Mouse (Mus musculus): ENCODE measurements around the gene Gm11992. TPM values are rescaled to one million over a fixed set of nuclear protein-coding genes. Genes with fewer than 3 reads are reported as not detected.

Gene Gm11992
- polyA plus RNA-seq, 1 experiment = 1.1 TPM

GRCm38 (mm10) chr11:9025211-9025610, 23.2 kb upstream of the Gm11992 start:
- TF ChIP-seq CTCF (IDR thresholded peaks at IDR 0.05; ENCODE audit: extremely low read depth, insufficient read depth, low read length) (no peak), POLR2A (IDR thresholded peaks at IDR 0.05; ENCODE audit: extremely low read depth, insufficient read depth, low read length) (no peak)
- Histone ChIP-seq H3K4me3 (ENCODE audit: insufficient read depth, low read length) (no peak overlapping the region), H3K4me1 (ENCODE audit: control insufficient read depth, insufficient read depth, low read length) (no peaks in the 10 kb centered on the region), H3K27ac (ENCODE audit: insufficient read depth, low read length) (no peak overlapping the region)

DNA sequence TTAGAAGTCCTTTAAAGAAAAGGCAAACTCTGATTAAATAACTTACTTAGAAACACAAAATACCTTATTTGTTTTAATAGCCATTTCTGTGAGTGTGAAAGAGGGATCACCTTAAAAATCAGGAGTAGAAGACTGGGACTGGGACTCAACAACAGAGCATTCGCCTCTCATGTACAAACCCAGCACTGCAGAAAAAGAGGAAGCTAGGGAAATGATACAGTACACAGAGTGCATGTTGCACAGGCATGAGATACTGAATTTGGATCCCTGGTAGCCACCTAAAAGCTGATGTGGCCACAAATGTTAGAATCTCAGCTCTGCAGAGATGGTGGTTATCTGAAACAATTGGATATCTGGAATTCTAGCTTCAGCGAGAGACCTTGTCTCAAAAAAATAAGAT, 16.9 kb upstream of the Gm11992 start:
- Histone ChIP-seq H3K27ac (ENCODE audit: insufficient read depth, low read length) (no peak overlapping the region), H3K4me1 (ENCODE audit: control insufficient read depth, insufficient read depth, low read length) (no peaks in the 10 kb centered on the region), H3K4me3 (ENCODE audit: insufficient read depth, low read length) (no peak overlapping the region)
- no peak for TF ChIP-seq POLR2A (IDR thresholded peaks at IDR 0.05; ENCODE audit: extremely low read depth, insufficient read depth, low read length)
- TF ChIP-seq CTCF (IDR thresholded peaks at IDR 0.05; ENCODE audit: extremely low read depth, insufficient read depth, low read length) = no peak

DNA sequence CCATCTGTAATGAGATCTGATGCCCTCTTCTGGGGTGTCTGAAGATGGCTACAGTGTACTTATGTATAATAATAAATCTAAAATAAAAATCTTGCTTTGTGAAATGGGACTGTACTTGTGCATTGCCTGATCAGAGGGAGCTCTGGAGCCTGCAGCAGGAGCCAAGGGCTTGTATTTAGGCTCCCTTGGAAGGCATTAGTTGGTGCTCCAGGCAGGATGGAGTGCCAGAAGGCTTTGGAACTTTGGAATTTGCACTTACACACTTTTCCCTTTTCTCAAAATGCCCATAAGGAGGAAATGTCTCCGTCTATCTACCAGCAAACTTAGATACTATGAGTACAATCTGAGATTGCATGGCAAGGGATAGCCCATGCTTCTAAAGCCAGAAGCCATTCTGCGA, 1.8 kb upstream of the Gm11992 start:
- no peak overlapping the region for H3K4me3 ChIP-seq (ENCODE audit: insufficient read depth, low read length)
- TF ChIP-seq POLR2A (IDR thresholded peaks at IDR 0.05; ENCODE audit: extremely low read depth, insufficient read depth, low read length) (no peak), CTCF (IDR thresholded peaks at IDR 0.05; ENCODE audit: extremely low read depth, insufficient read depth, low read length) (no peak)
- no peak overlapping the region for H3K27ac ChIP-seq (ENCODE audit: insufficient read depth, low read length)
- peaks cover 3% of the 10 kb centered on the region for H3K4me1 ChIP-seq (ENCODE audit: control insufficient read depth, insufficient read depth, low read length)

GRCm38 (mm10) chr11:9047044-9047443, 1.4 kb upstream of the Gm11992 start:
- H3K4me3 ChIP-seq (ENCODE audit: insufficient read depth, low read length) = no peak overlapping the region
- no peak for TF ChIP-seq CTCF (IDR thresholded peaks at IDR 0.05; ENCODE audit: extremely low read depth, insufficient read depth, low read length)
- no peak for TF ChIP-seq POLR2A (IDR thresholded peaks at IDR 0.05; ENCODE audit: extremely low read depth, insufficient read depth, low read length)
- H3K4me1 ChIP-seq (ENCODE audit: control insufficient read depth, insufficient read depth, low read length) = peaks cover 3% of the 10 kb centered on the region
- H3K27ac ChIP-seq (ENCODE audit: insufficient read depth, low read length) = no peak overlapping the region

GRCm38 (mm10) chr11:9048703-9049060, 288 bp downstream of the Gm11992 start, which contains the start of gene Sun3:
Sun3 (minus strand) TSS chr11:9048991.
- H3K27ac ChIP-seq (ENCODE audit: insufficient read depth, low read length) = no peak within 1 kb of the TSS
- peak within 1 kb of the TSS; percentile 47 for H3K4me3 ChIP-seq (ENCODE audit: insufficient read depth, low read length)
- H3K4me1 ChIP-seq (ENCODE audit: control insufficient read depth, insufficient read depth, low read length) = peaks cover 3% of the 10 kb centered on the region
- TF ChIP-seq CTCF (IDR thresholded peaks at IDR 0.05; ENCODE audit: extremely low read depth, insufficient read depth, low read length) (no peak), POLR2A (IDR thresholded peaks at IDR 0.05; ENCODE audit: extremely low read depth, insufficient read depth, low read length) (no peak)

DNA sequence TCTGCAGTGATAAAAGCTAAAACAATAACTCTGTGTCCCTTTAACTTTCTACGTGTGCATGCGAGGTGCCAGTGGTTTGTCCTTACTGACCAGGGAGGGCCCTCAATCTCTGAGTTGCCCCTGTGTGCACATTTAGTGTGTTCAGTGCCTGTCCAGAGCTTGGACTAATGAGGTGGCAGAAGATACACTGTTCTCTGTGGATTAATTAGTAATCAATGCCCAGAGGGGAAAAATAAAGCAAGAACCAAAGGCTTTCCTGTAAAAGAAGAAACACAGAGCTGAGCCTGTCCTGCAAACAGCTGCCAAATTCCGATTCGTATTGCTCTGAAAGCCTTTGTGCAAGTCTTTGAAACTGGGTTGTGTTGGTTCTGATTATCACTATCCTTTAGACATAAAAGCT, 1.8 kb downstream of the Gm11992 start:
- TF ChIP-seq POLR2A (IDR thresholded peaks at IDR 0.05; ENCODE audit: extremely low read depth, insufficient read depth, low read length) = no peak
- Histone ChIP-seq H3K27ac (ENCODE audit: insufficient read depth, low read length) (no peak overlapping the region), H3K4me3 (ENCODE audit: insufficient read depth, low read length) (no peak overlapping the region), H3K4me1 (ENCODE audit: control insufficient read depth, insufficient read depth, low read length) (peaks cover 3% of the 10 kb centered on the region)

GRCm38 (mm10) chr11:9051895-9052294, 3.5 kb downstream of the Gm11992 start:
- peaks cover 3% of the 10 kb centered on the region for H3K4me1 ChIP-seq (ENCODE audit: control insufficient read depth, insufficient read depth, low read length)
- H3K4me3 ChIP-seq (ENCODE audit: insufficient read depth, low read length) = no peak overlapping the region
- no peak for TF ChIP-seq CTCF (IDR thresholded peaks at IDR 0.05; ENCODE audit: extremely low read depth, insufficient read depth, low read length)
- no peak for TF ChIP-seq POLR2A (IDR thresholded peaks at IDR 0.05; ENCODE audit: extremely low read depth, insufficient read depth, low read length)
- H3K27ac ChIP-seq (ENCODE audit: insufficient read depth, low read length) = no peak overlapping the region

- Histone ChIP-seq H3K4me1 (ENCODE audit: control insufficient read depth, insufficient read depth, low read length) (no peaks in the 10 kb centered on the region), H3K27ac (ENCODE audit: insufficient read depth, low read length) (no peak overlapping the region), H3K4me3 (ENCODE audit: insufficient read depth, low read length) (no peak overlapping the region)
- TF ChIP-seq CTCF (IDR thresholded peaks at IDR 0.05; ENCODE audit: extremely low read depth, insufficient read depth, low read length) (no peak), POLR2A (IDR thresholded peaks at IDR 0.05; ENCODE audit: extremely low read depth, insufficient read depth, low read length) (no peak)
These were observed 8.5 kb downstream of the Gm11992 start for GRCm38 (mm10) chr11:9056937-9057336.

GRCm38 (mm10) chr11:9057711-9058110, 9.3 kb downstream of the Gm11992 start:
- Histone ChIP-seq H3K4me3 (ENCODE audit: insufficient read depth, low read length) (no peak overlapping the region), H3K4me1 (ENCODE audit: control insufficient read depth, insufficient read depth, low read length) (no peaks in the 10 kb centered on the region), H3K27ac (ENCODE audit: insufficient read depth, low read length) (no peak overlapping the region)
- TF ChIP-seq CTCF (IDR thresholded peaks at IDR 0.05; ENCODE audit: extremely low read depth, insufficient read depth, low read length) (no peak), POLR2A (IDR thresholded peaks at IDR 0.05; ENCODE audit: extremely low read depth, insufficient read depth, low read length) (no peak)

GRCm38 (mm10) chr11:9060029-9060428, 11.6 kb downstream of the Gm11992 start:
- H3K4me1 ChIP-seq (ENCODE audit: control insufficient read depth, insufficient read depth, low read length) = no peaks in the 10 kb centered on the region
- H3K4me3 ChIP-seq (ENCODE audit: insufficient read depth, low read length) = no peak overlapping the region
- H3K27ac ChIP-seq (ENCODE audit: insufficient read depth, low read length) = no peak overlapping the region
- no peak for TF ChIP-seq POLR2A (IDR thresholded peaks at IDR 0.05; ENCODE audit: extremely low read depth, insufficient read depth, low read length)
- TF ChIP-seq CTCF (IDR thresholded peaks at IDR 0.05; ENCODE audit: extremely low read depth, insufficient read depth, low read length) = no peak

- Histone ChIP-seq H3K4me1 (ENCODE audit: control insufficient read depth, insufficient read depth, low read length) (no peaks in the 10 kb centered on the region), H3K27ac (ENCODE audit: insufficient read depth, low read length) (no peak overlapping the region), H3K4me3 (ENCODE audit: insufficient read depth, low read length) (no peak overlapping the region)
- TF ChIP-seq CTCF (IDR thresholded peaks at IDR 0.05; ENCODE audit: extremely low read depth, insufficient read depth, low read length) = no peak
- no peak for TF ChIP-seq POLR2A (IDR thresholded peaks at IDR 0.05; ENCODE audit: extremely low read depth, insufficient read depth, low read length)
These were observed 12.1 kb downstream of the Gm11992 start for GRCm38 (mm10) chr11:9060484-9060883.

Data from cortical plate, adult 2 months (tissue).